ENCODE assay signal across 18 mouse cellular contexts in genomic region chr1:55082106-55082505, GRCm38 (mm10). TPM values are rescaled to one million over a fixed set of nuclear protein-coding genes. Genes with fewer than 3 reads are reported as not detected.
DNase-seq lines count a peak whose midpoint lies in the region; ATAC-seq and TF ChIP-seq lines count a peak whose summit lies in the region.
"Had no signal": no experiment of that assay in that cellular context is flagged by ENCODE, and none has a peak within 500 bp of the region (broad histone marks: within the 10 kb centered on the region; RNA-seq: fewer than 3 reads in every experiment).

No protein-coding gene starts in this region.

- H3K4me1 ChIP-seq in liver, adult 2 months (ENCODE audit: control insufficient read depth, insufficient read depth, low read length): peaks cover 17% of the 10 kb centered on the region
- H3K4me1 ChIP-seq in kidney, adult 2 months (ENCODE audit: control insufficient read depth, insufficient read depth, low read length): peaks cover 2% of the 10 kb centered on the region; the same call in 1 of the 2 replicates

- no peaks in the 10 kb centered on the region for H3K27me3 ChIP-seq in liver, adult 2 months (ENCODE audit: control insufficient read depth, insufficient read depth, low read length)
- H3K27me3 ChIP-seq in kidney, adult 2 months (replicated peaks; ENCODE audit: control insufficient read depth, insufficient read depth, low read length): no peaks in the 10 kb centered on the region
- H3K27me3 ChIP-seq: embryonic facial prominence, embryonic 13.5 days; limb, embryonic 13.5 days; neural tube, embryonic 13.5 days had no signal

- no peak overlapping the region for H3K9ac ChIP-seq in liver, adult 2 months (ENCODE audit: low read depth, low read length)
- H3K9ac ChIP-seq: embryonic facial prominence, embryonic 13.5 days; limb, embryonic 13.5 days; neural tube, embryonic 13.5 days had no signal

- TF ChIP-seq POLR2A in liver, adult 2 months (IDR thresholded peaks at IDR 0.05; ENCODE audit: extremely low read depth, insufficient read depth, low read length): no peak
- no peak for TF ChIP-seq POLR2A in kidney, adult 2 months (IDR thresholded peaks at IDR 0.05; ENCODE audit: low read depth, low read length)

- peaks cover 74% of the 10 kb centered on the region for H3K36me3 ChIP-seq in liver, adult 2 months (ENCODE audit: control insufficient read depth, insufficient read depth, low read length)
- peaks cover 15% of the 10 kb centered on the region for H3K36me3 ChIP-seq in kidney, adult 2 months (ENCODE audit: control insufficient read depth, insufficient read depth, low read length)

- H3K79me2 ChIP-seq in liver, adult 2 months (ENCODE audit: control insufficient read depth, insufficient read depth, low read length): peaks cover 7% of the 10 kb centered on the region; the same call in 1 of the 2 replicates

- peak; percentile 10; the same call in 1 of the 2 replicates for TF ChIP-seq CTCF in liver, adult 2 months (IDR thresholded peaks at IDR 0.05; ENCODE audit: low read depth, low read length)
- TF ChIP-seq CTCF in kidney, adult 2 months (conservative IDR thresholded peaks at IDR 0.05; ENCODE audit: insufficient read depth, insufficient read length, low read depth, low read length): no peak

- 50% methylated on average over 1 of the region's 1 CpGs for WGBS in liver, adult 2 months
- 62% methylated on average over 1 of the region's 1 CpGs for WGBS in kidney, adult 2 months

- no peak overlapping the region for H3K27ac ChIP-seq in liver, adult 2 months (replicated peaks; ENCODE audit: insufficient read depth, low read depth, low read length)
- H3K27ac ChIP-seq in kidney, adult 2 months (ENCODE audit: insufficient read depth, low read depth, low read length): no peak overlapping the region
- H3K27ac ChIP-seq: embryonic facial prominence, embryonic 13.5 days; limb, embryonic 13.5 days; macrophage; neural tube, embryonic 13.5 days had no signal

- peak; percentile 21 for DNase-seq in embryo, embryonic 11 days
- no peak for DNase-seq in embryo, embryonic 9.5 days (ENCODE audit: extremely low spot score)
- peak; percentile 39 for DNase-seq in liver, adult 2 months (ENCODE audit: extremely low read depth, low read depth, low spot score)
- no peak for DNase-seq in liver
- DNase-seq in CD4-positive, CD25-positive, alpha-beta regulatory T cell, adult 2 months (ENCODE audit: low read depth, low spot score): peak; percentile 57
- no peak for DNase-seq in left cerebral cortex, adult 8-10 months (ENCODE audit: low spot score in 2 of 2)
- no peak for DNase-seq in kidney, adult 2 months
- DNase-seq: cerebellum, adult 2 months; heart, postnatal 4 days; kidney, adult 9 months; right cerebral cortex, adult 18-20 months; thymus, adult 2 months had no signal

- no peak overlapping the region for H3K4me3 ChIP-seq in liver, adult 2 months (ENCODE audit: insufficient read depth, low read depth, low read length)
- no peak overlapping the region for H3K4me3 ChIP-seq in kidney, adult 2 months (ENCODE audit: insufficient read depth, low read depth, low read length)
- H3K4me3 ChIP-seq: embryonic facial prominence, embryonic 13.5 days; limb, embryonic 13.5 days; neural tube, embryonic 13.5 days had no signal

- ATAC-seq in granulocyte monocyte progenitor cell, adult 5-6 weeks (replicated peaks; ENCODE audit: poor library complexity, severe bottlenecking): 0 out of 2 replicates have a peak, but pooled peaks have one; percentile 26
- ATAC-seq: forebrain, embryonic 16.5 days had no signal

RNA-seq across cellular contexts. Expression of gene Hspe1, which starts 5.8 kb away (rescaled TPM):
- total RNA-seq in liver, adult 2 months (2014; rRNA removed): 194 and 259 TPM in 2 replicates
- polyA plus RNA-seq in liver, adult 2 months (2012; rRNA removed): 29.5 and 41.5 TPM in 2 replicates
- 468 and 486 TPM in 2 replicates for total RNA-seq in granulocyte monocyte progenitor cell, adult 5-6 weeks (2014; fragmentation: Nextera tagmentation)
- 471 and 514 TPM in 2 replicates for total RNA-seq in granulocyte monocyte progenitor cell, adult 5-6 weeks (2017)
- 10 to 100 TPM; 81.3 to 92.6 (median 87.8) TPM for total RNA-seq in left cerebral cortex, adult 8-10 months (2022)
- polyA plus RNA-seq in kidney, adult 2 months (2012; rRNA removed): 46.2 and 90.1 TPM in 2 replicates

RNA-seq across cellular contexts. Expression of gene Hspd1, which starts 5.9 kb away (rescaled TPM):
- 262 and 301 TPM in 2 replicates for total RNA-seq in liver, adult 2 months (2014; rRNA removed)
- polyA plus RNA-seq in liver, adult 2 months (2012; rRNA removed): 52.3 and 59.2 TPM in 2 replicates
- 291 and 340 TPM in 2 replicates for total RNA-seq in granulocyte monocyte progenitor cell, adult 5-6 weeks (2014; fragmentation: Nextera tagmentation)
- 555 and 596 TPM in 2 replicates for total RNA-seq in granulocyte monocyte progenitor cell, adult 5-6 weeks (2017)
- 100 to 1,000 TPM; 148 to 176 (median 154) TPM for total RNA-seq in left cerebral cortex, adult 8-10 months (2022)
- polyA plus RNA-seq in kidney, adult 2 months (2012; rRNA removed): 66.8 and 99.8 TPM in 2 replicates

RNA-seq across cellular contexts. Expression of gene Coq10b, which starts 29.5 kb away (rescaled TPM):
- total RNA-seq in liver, adult 2 months (2014; rRNA removed): 43.4 and 63.2 TPM in 2 replicates
- polyA plus RNA-seq in liver, adult 2 months (2012; rRNA removed): 6.3 and 7.8 TPM in 2 replicates
- 13.5 and 20.2 TPM in 2 replicates for total RNA-seq in granulocyte monocyte progenitor cell, adult 5-6 weeks (2014; fragmentation: Nextera tagmentation)
- total RNA-seq in granulocyte monocyte progenitor cell, adult 5-6 weeks (2017): 14.0 and 15.2 TPM in 2 replicates
- total RNA-seq in left cerebral cortex, adult 8-10 months (2022): 10 to 100 TPM; 30.8 to 36.5 (median 34.7) TPM
- 16.2 and 20.7 TPM in 2 replicates for polyA plus RNA-seq in kidney, adult 2 months (2012; rRNA removed)

RNA-seq across cellular contexts. Expression of gene Mob4, which starts 48.9 kb away (rescaled TPM):
- 25.7 and 27.8 TPM in 2 replicates for total RNA-seq in liver, adult 2 months (2014; rRNA removed)
- 5.6 and 6.1 TPM in 2 replicates for polyA plus RNA-seq in liver, adult 2 months (2012; rRNA removed)
- 42.9 and 43.9 TPM in 2 replicates for total RNA-seq in granulocyte monocyte progenitor cell, adult 5-6 weeks (2014; fragmentation: Nextera tagmentation)
- 32.6 and 49.7 TPM in 2 replicates for total RNA-seq in granulocyte monocyte progenitor cell, adult 5-6 weeks (2017)
- 10 to 100 TPM; 48.5 to 59.6 (median 49.8) TPM for total RNA-seq in left cerebral cortex, adult 8-10 months (2022)
- 10.3 and 16.0 TPM in 2 replicates for polyA plus RNA-seq in kidney, adult 2 months (2012; rRNA removed)

RNA-seq across cellular contexts. Expression of gene Sf3b1, which starts 54.8 kb away (rescaled TPM):
- 73.8 and 89.0 TPM in 2 replicates for total RNA-seq in liver, adult 2 months (2014; rRNA removed)
- polyA plus RNA-seq in liver, adult 2 months (2012; rRNA removed): 11.0 and 13.6 TPM in 2 replicates
- total RNA-seq in granulocyte monocyte progenitor cell, adult 5-6 weeks (2014; fragmentation: Nextera tagmentation): 213 and 218 TPM in 2 replicates
- 254 and 282 TPM in 2 replicates for total RNA-seq in granulocyte monocyte progenitor cell, adult 5-6 weeks (2017)
- total RNA-seq in left cerebral cortex, adult 8-10 months (2022): 100 to 1,000 TPM; 146 to 166 (median 156) TPM
- 24.3 and 33.6 TPM in 2 replicates for polyA plus RNA-seq in kidney, adult 2 months (2012; rRNA removed)

Comparison
In these comparisons a context has a peak if more than half of its experiments do, and no peak if none do; other contexts are left out.
1. DNase-seq: peak in embryo, embryonic 11 days (single experiment), liver, adult 2 months (single experiment) and CD4-positive, CD25-positive, alpha-beta regulatory T cell, adult 2 months (single experiment); none in embryo, embryonic 9.5 days (single experiment), liver (single experiment), left cerebral cortex, adult 8-10 months (0 of 2) and kidney, adult 2 months (single experiment).